Mouse (Mus musculus) forebrain, embryonic 14.5 days (tissue): ENCODE results near the gene Eva1b. TPM values are rescaled to one million over a fixed set of nuclear protein-coding genes. Genes with fewer than 3 reads are reported as not detected.

Source experiments
- ATAC-seq: fragments of 200-750 bp; cut with Nextera tagmentation; 2 replicates; pipeline ENCODE4 v1.8.0; 2017; ENCODE audit warnings: mild to moderate bottlenecking, moderate library complexity
- DNase-seq: peaks from one replicate; pipeline ENCODE4 v3.0.0-alpha.2; 2015; ENCODE audit warnings: low spot score
- H3K27ac ChIP-seq: fragments of 300-500 bp; sonication (generic); 2 replicates; pipeline ENCODE4 v1.5.1; 2014; ENCODE audit warnings: low read depth, mild to moderate bottlenecking, control low read depth, low read length, moderate library complexity
- H3K27me3 ChIP-seq: fragments of 300-500 bp; sonication (generic); replicated peaks from 2 replicates; pipeline ENCODE4 v1.6.1; 2014; ENCODE audit warnings: low read length, control low read depth, mixed read lengths; ENCODE audit not compliant: control insufficient read depth, insufficient read depth
- H3K36me3 ChIP-seq: fragments of 300-500 bp; sonication (generic); 2 replicates; pipeline ENCODE4 v1.6.1; 2014; ENCODE audit warnings: low read length, control low read depth; ENCODE audit not compliant: control insufficient read depth, insufficient read depth
- H3K4me1 ChIP-seq: fragments of 300-500 bp; sonication (generic); 2 replicates; pipeline ENCODE4 v1.6.1; 2014; ENCODE audit warnings: antibody characterized with exemption, low read length, control low read depth; ENCODE audit not compliant: control insufficient read depth, insufficient read depth
- H3K4me2 ChIP-seq: fragments of 300-500 bp; sonication (generic); 2 replicates; pipeline ENCODE4 v1.6.1; 2014; ENCODE audit warnings: mild to moderate bottlenecking, control low read depth, low read length
- H3K4me3 ChIP-seq: fragments of 300-500 bp; sonication (generic); 2 replicates; pipeline ENCODE4 v1.5.1; 2014; ENCODE audit warnings: low read depth, low read length, control low read depth
- H3K9ac ChIP-seq: fragments of 300-500 bp; sonication (generic); 2 replicates; pipeline ENCODE4 v1.6.1; 2014; ENCODE audit warnings: mild to moderate bottlenecking, low read length, control low read depth, moderate library complexity
- H3K9me3 ChIP-seq: fragments of 300-500 bp; sonication (generic); replicated peaks from 2 replicates; pipeline ENCODE4 v1.6.1; 2016; ENCODE audit warnings: low read length, control low read depth, mixed read lengths; ENCODE audit not compliant: control insufficient read depth
- WGBS: fragments of 180-500 bp; shearing (Covaris S2); extraction: QIAGEN DNeasy Blood & Tissue Kit; methylation state at CpG from one replicate; pipeline ENCODE4 v1.1.7; 2014; 5-methylcytosine and 5-hydroxymethylcytosine counted together
- polyA plus RNA-seq: library from polyadenylated mRNA; unstranded; fragments of >200 nt; fragmentation: Nextera tagmentation; extraction: Ambion mirVana; gene quantifications from 2 replicates; pipeline ENCODE4 v1.2.1, GENCODE M21; 2014

Eva1b gene
- polyA plus RNA-seq, 1 experiment from 2014 or later = 13.4 TPM

GRCm38 (mm10) chr4:126108061-126108740, 39.3 kb upstream of the Eva1b start:
- Histone ChIP-seq H3K27ac (no peak overlapping the region), H3K4me1 (peaks cover 35% of the 10 kb centered on the region), H3K27me3 (no peaks in the 10 kb centered on the region), H3K9me3 (no peaks in the 10 kb centered on the region), H3K9ac (no peak overlapping the region), H3K4me2 (no peak overlapping the region), H3K36me3 (no peaks in the 10 kb centered on the region), H3K4me3 (no peak overlapping the region)
- no peak for ATAC-seq
- no peak for DNase-seq
- WGBS = 21% methylated on average over 8 of the region's 8 CpGs

- peaks cover 29% of the 10 kb centered on the region for H3K4me1 ChIP-seq
- ATAC-seq = no peak
- peak overlapping the region; percentile 6; the same call in 1 of the 2 replicates for H3K9ac ChIP-seq
- H3K4me3 ChIP-seq = no peak overlapping the region
- H3K4me2 ChIP-seq = no peak overlapping the region
- DNase-seq = no peak
- 0 out of 2 replicates have a peak overlapping the region, but pooled peaks have one; percentile 9 for H3K27ac ChIP-seq
- H3K27me3 ChIP-seq = no peaks in the 10 kb centered on the region
- WGBS = 82% methylated on average over 10 of the region's 10 CpGs
- no peaks in the 10 kb centered on the region for H3K9me3 ChIP-seq
- H3K36me3 ChIP-seq = no peaks in the 10 kb centered on the region
Measured at GRCm38 (mm10) chr4:126109613-126110373, 37.8 kb upstream of the Eva1b start.

- Histone ChIP-seq H3K27me3 (no peaks in the 10 kb centered on the region), H3K4me1 (peaks cover 21% of the 10 kb centered on the region), H3K4me2 (0 out of 2 replicates have a peak overlapping the region, but pooled peaks have one; percentile 4), H3K9me3 (no peaks in the 10 kb centered on the region), H3K36me3 (no peaks in the 10 kb centered on the region), H3K27ac (peak overlapping the region; percentile 48), H3K4me3 (no peak overlapping the region), H3K9ac (peak overlapping the region; percentile 26)
- no peak for DNase-seq
- 15% methylated on average over 12 of the region's 12 CpGs for WGBS
- ATAC-seq = peak; percentile 61
Measured at GRCm38 (mm10) chr4:126110374-126111152, 37.0 kb upstream of the Eva1b start.

DNA sequence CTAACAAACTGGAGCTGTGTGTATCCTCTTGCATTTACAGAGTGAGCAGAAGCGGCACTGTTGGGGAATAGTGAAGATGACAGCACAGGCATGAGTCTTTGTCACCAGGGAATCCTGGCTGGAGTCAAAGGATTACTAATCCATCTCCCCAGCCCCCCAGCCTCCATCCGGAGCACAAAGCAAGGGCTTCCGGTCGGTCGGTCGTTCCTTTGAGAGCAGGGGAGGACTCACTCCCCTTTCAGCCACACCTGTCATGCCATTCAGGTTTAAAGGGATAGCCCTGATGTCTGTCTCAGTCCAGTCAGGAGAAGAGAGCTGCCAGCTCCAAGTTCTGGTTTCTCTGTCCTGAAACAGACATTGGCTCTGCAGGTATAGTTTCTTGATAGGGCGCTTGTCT, 36.4 kb upstream of the Eva1b start:
- H3K27me3 ChIP-seq = no peaks in the 10 kb centered on the region
- no peaks in the 10 kb centered on the region for H3K36me3 ChIP-seq
- H3K4me3 ChIP-seq = no peak overlapping the region
- ATAC-seq (no peak), DNase-seq (no peak)
- H3K4me2 ChIP-seq = 0 out of 2 replicates have a peak overlapping the region, but pooled peaks have one; percentile 4
- peak overlapping the region; percentile 48 for H3K27ac ChIP-seq
- no peaks in the 10 kb centered on the region for H3K9me3 ChIP-seq
- 20% methylated on average over 7 of the region's 7 CpGs for WGBS
- peak overlapping the region; percentile 26; the same call in 1 of the 2 replicates for H3K9ac ChIP-seq
- H3K4me1 ChIP-seq = peaks cover 21% of the 10 kb centered on the region; the same call in 1 of the 2 replicates

GRCm38 (mm10) chr4:126113243-126113642, 34.3 kb upstream of the Eva1b start:
- no peak overlapping the region for H3K27ac ChIP-seq
- WGBS = 70% methylated on average over 4 of the region's 4 CpGs
- H3K27me3 ChIP-seq = no peaks in the 10 kb centered on the region
- H3K4me1 ChIP-seq = peaks cover 21% of the 10 kb centered on the region; the same call in 1 of the 2 replicates
- no peak overlapping the region for H3K9ac ChIP-seq
- no peak for ATAC-seq
- H3K4me2 ChIP-seq = no peak overlapping the region
- no peaks in the 10 kb centered on the region for H3K36me3 ChIP-seq
- no peaks in the 10 kb centered on the region for H3K9me3 ChIP-seq
- DNase-seq = no peak
- no peak overlapping the region for H3K4me3 ChIP-seq

DNA sequence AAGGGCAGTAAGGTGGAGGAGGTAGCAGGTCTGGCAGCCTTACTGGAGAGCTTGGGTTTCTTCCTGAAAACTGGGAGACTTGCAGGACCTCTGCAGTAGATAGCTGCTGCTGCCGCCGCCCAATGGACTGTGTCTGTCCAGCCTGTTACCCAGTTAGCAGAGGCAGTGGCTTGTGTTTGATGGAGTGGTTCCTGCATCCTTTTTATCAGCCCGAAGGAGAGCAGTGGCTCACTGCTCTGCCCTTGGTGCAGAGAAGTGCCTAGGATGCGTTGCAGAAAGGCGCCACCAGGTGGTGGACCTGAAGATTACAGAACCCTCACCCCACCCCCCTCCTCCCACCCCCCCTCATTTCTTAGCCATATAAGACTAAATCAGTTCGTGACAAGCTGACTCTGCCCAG, 33.6 kb upstream of the Eva1b start:
- Histone ChIP-seq H3K9me3 (no peaks in the 10 kb centered on the region), H3K36me3 (no peaks in the 10 kb centered on the region), H3K9ac (no peak overlapping the region), H3K4me3 (no peak overlapping the region), H3K4me1 (peaks cover 14% of the 10 kb centered on the region; the same call in 1 of the 2 replicates), H3K4me2 (no peak overlapping the region), H3K27me3 (no peaks in the 10 kb centered on the region), H3K27ac (no peak overlapping the region)
- 16% methylated on average over 6 of the region's 6 CpGs for WGBS
- ATAC-seq = no peak
- peak; percentile 53 for DNase-seq

DNA sequence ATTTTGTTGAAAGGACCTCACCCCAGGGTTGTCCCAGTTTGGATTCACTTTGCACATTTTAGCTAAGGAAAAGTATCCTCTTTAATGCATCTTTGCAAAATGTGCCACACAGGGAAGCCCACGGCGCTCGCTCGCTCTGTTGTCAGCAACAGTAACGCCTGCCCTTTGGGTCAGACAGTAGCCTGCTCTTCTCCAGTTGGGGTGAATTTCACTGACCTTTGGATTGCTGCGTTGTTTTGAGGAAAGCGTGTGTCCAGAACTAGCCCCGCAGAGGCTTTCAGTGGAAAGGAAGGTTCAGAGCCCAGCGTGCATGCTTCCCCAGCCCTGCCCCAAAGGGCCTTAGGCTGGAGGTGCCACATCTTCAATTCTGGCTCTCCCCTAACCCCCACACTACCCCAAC, 32.1 kb upstream of the Eva1b start:
- no peaks in the 10 kb centered on the region for H3K27me3 ChIP-seq
- ATAC-seq = no peak
- H3K4me3 ChIP-seq = no peak overlapping the region
- 91% methylated on average over 9 of the region's 9 CpGs for WGBS
- H3K9me3 ChIP-seq = no peaks in the 10 kb centered on the region
- no peak overlapping the region for H3K4me2 ChIP-seq
- peaks cover 7% of the 10 kb centered on the region; the same call in 1 of the 2 replicates for H3K4me1 ChIP-seq
- no peaks in the 10 kb centered on the region for H3K36me3 ChIP-seq
- no peak overlapping the region for H3K9ac ChIP-seq
- no peak overlapping the region for H3K27ac ChIP-seq
- no peak for DNase-seq

GRCm38 (mm10) chr4:126115871-126116521, 31.5 kb upstream of the Eva1b start:
- H3K4me3 ChIP-seq = no peak overlapping the region
- no peak for DNase-seq
- no peaks in the 10 kb centered on the region for H3K36me3 ChIP-seq
- H3K9me3 ChIP-seq = no peaks in the 10 kb centered on the region; the same call in 1 of the 2 replicates
- WGBS = 80% methylated on average over 6 of the region's 6 CpGs
- H3K4me1 ChIP-seq = 0 out of 2 replicates have a peak, but pooled peaks cover 2% of the 10 kb centered on the region
- H3K27ac ChIP-seq = no peak overlapping the region
- H3K27me3 ChIP-seq = no peaks in the 10 kb centered on the region
- no peak for ATAC-seq
- H3K4me2 ChIP-seq = no peak overlapping the region
- no peak overlapping the region for H3K9ac ChIP-seq
